Mouse (Mus musculus): Measurements from ENCODE around the gene Grid2. TPM values are rescaled to one million over a fixed set of nuclear protein-coding genes. Genes with fewer than 3 reads are reported as not detected.

Gene Grid2
- polyA plus RNA-seq, 1 experiment from 2014 or later: 0.38 TPM

- Histone ChIP-seq H3K4me1 (replicated peaks; ENCODE audit: control insufficient read depth, insufficient read depth) (no peaks in the 10 kb centered on the region), H3K9ac (ENCODE audit: low read length) (no peak overlapping the region), H3K36me3 (ENCODE audit: control insufficient read depth, insufficient read depth, low read length) (no peaks in the 10 kb centered on the region), H3K9me3 (ENCODE audit: control insufficient read depth, low read length) (no peaks in the 10 kb centered on the region), H3K27me3 (ENCODE audit: control insufficient read depth, insufficient read depth, low read length) (no peaks in the 10 kb centered on the region), H3K4me3 (ENCODE audit: low read depth, low read length) (no peak overlapping the region), H3K27ac (replicated peaks) (no peak overlapping the region), H3K4me2 (replicated peaks; ENCODE audit: low read depth) (no peak overlapping the region)
- no peak for TF ChIP-seq EP300 (optimal IDR thresholded peaks at IDR 0.05)
- TF ChIP-seq CTCF (IDR thresholded peaks at IDR 0.05; ENCODE audit: low read depth): no peak
- no peak for ATAC-seq (ENCODE audit: low FRiP score, low TSS enrichment)
- DNase-seq (ENCODE audit: low spot score): no peak
- 60% methylated on average over 8 of the region's 8 CpGs for WGBS
These were observed 1361.9 kb downstream of the Grid2 start for GRCm38 (mm10) chr6:64617417-64618135.

- TF ChIP-seq EP300 (optimal IDR thresholded peaks at IDR 0.05) (no peak), CTCF (IDR thresholded peaks at IDR 0.05; ENCODE audit: low read depth) (no peak)
- Histone ChIP-seq H3K4me3 (ENCODE audit: low read depth, low read length) (no peak overlapping the region), H3K4me2 (replicated peaks; ENCODE audit: low read depth) (no peak overlapping the region), H3K4me1 (replicated peaks; ENCODE audit: control insufficient read depth, insufficient read depth) (no peaks in the 10 kb centered on the region), H3K27ac (replicated peaks) (no peak overlapping the region), H3K36me3 (ENCODE audit: control insufficient read depth, insufficient read depth, low read length) (no peaks in the 10 kb centered on the region), H3K27me3 (ENCODE audit: control insufficient read depth, insufficient read depth, low read length) (no peaks in the 10 kb centered on the region), H3K9ac (ENCODE audit: low read length) (no peak overlapping the region), H3K9me3 (ENCODE audit: control insufficient read depth, low read length) (no peaks in the 10 kb centered on the region)
- 41% methylated on average over 3 of the region's 3 CpGs for WGBS
- DNase-seq (ENCODE audit: low spot score) (no peak), ATAC-seq (ENCODE audit: low FRiP score, low TSS enrichment) (no peak)
These were observed 1367.7 kb downstream of the Grid2 start for GRCm38 (mm10) chr6:64623404-64623803.

GRCm38 (mm10) chr6:64647661-64648060, 1392.0 kb downstream of the Grid2 start:
- no peaks in the 10 kb centered on the region for H3K36me3 ChIP-seq (ENCODE audit: control insufficient read depth, insufficient read depth, low read length)
- H3K27me3 ChIP-seq (ENCODE audit: control insufficient read depth, insufficient read depth, low read length): no peaks in the 10 kb centered on the region
- no peak overlapping the region for H3K4me3 ChIP-seq (ENCODE audit: low read depth, low read length)
- H3K4me2 ChIP-seq (replicated peaks; ENCODE audit: low read depth): no peak overlapping the region
- TF ChIP-seq CTCF (IDR thresholded peaks at IDR 0.05; ENCODE audit: low read depth) (no peak), EP300 (optimal IDR thresholded peaks at IDR 0.05) (no peak)
- no peaks in the 10 kb centered on the region for H3K4me1 ChIP-seq (replicated peaks; ENCODE audit: control insufficient read depth, insufficient read depth)
- H3K9ac ChIP-seq (ENCODE audit: low read length): no peak overlapping the region
- DNase-seq (ENCODE audit: low spot score) (no peak), ATAC-seq (ENCODE audit: low FRiP score, low TSS enrichment) (no peak)
- H3K9me3 ChIP-seq (ENCODE audit: control insufficient read depth, low read length): no peaks in the 10 kb centered on the region
- no peak overlapping the region for H3K27ac ChIP-seq (replicated peaks)

GRCm38 (mm10) chr6:64648196-64648595, 1392.5 kb downstream of the Grid2 start:
- Histone ChIP-seq H3K4me2 (replicated peaks; ENCODE audit: low read depth) (no peak overlapping the region), H3K9me3 (ENCODE audit: control insufficient read depth, low read length) (no peaks in the 10 kb centered on the region), H3K4me1 (replicated peaks; ENCODE audit: control insufficient read depth, insufficient read depth) (no peaks in the 10 kb centered on the region), H3K4me3 (ENCODE audit: low read depth, low read length) (no peak overlapping the region), H3K9ac (ENCODE audit: low read length) (no peak overlapping the region), H3K27ac (replicated peaks) (no peak overlapping the region), H3K27me3 (ENCODE audit: control insufficient read depth, insufficient read depth, low read length) (no peaks in the 10 kb centered on the region), H3K36me3 (ENCODE audit: control insufficient read depth, insufficient read depth, low read length) (no peaks in the 10 kb centered on the region)
- no peak for ATAC-seq (ENCODE audit: low FRiP score, low TSS enrichment)
- 60% methylated on average over 8 of the region's 8 CpGs for WGBS
- TF ChIP-seq EP300 (optimal IDR thresholded peaks at IDR 0.05) (no peak), CTCF (IDR thresholded peaks at IDR 0.05; ENCODE audit: low read depth) (no peak)
- no peak for DNase-seq (ENCODE audit: low spot score)

- ATAC-seq (ENCODE audit: low FRiP score, low TSS enrichment) (peak; percentile 76), DNase-seq (ENCODE audit: low spot score) (peak; percentile 53)
- TF ChIP-seq EP300 (optimal IDR thresholded peaks at IDR 0.05) (no peak), CTCF (IDR thresholded peaks at IDR 0.05; ENCODE audit: low read depth) (peak; percentile 95)
- Histone ChIP-seq H3K4me3 (ENCODE audit: low read depth, low read length) (peak overlapping the region; percentile 31), H3K9me3 (ENCODE audit: control insufficient read depth, low read length) (no peaks in the 10 kb centered on the region), H3K4me2 (replicated peaks; ENCODE audit: low read depth) (peak overlapping the region; percentile 60), H3K9ac (ENCODE audit: low read length) (no peak overlapping the region), H3K4me1 (replicated peaks; ENCODE audit: control insufficient read depth, insufficient read depth) (no peaks in the 10 kb centered on the region), H3K27me3 (ENCODE audit: control insufficient read depth, insufficient read depth, low read length) (no peaks in the 10 kb centered on the region), H3K36me3 (ENCODE audit: control insufficient read depth, insufficient read depth, low read length) (no peaks in the 10 kb centered on the region), H3K27ac (replicated peaks) (no peak overlapping the region)
- 5% methylated on average over 20 of the region's 20 CpGs for WGBS
These were observed 1393.9 kb downstream of the Grid2 start for GRCm38 (mm10) chr6:64649296-64650226.

- Histone ChIP-seq H3K4me2 (replicated peaks; ENCODE audit: low read depth) (no peak overlapping the region), H3K4me3 (ENCODE audit: low read depth, low read length) (no peak overlapping the region), H3K36me3 (ENCODE audit: control insufficient read depth, insufficient read depth, low read length) (no peaks in the 10 kb centered on the region), H3K27me3 (ENCODE audit: control insufficient read depth, insufficient read depth, low read length) (no peaks in the 10 kb centered on the region), H3K27ac (replicated peaks) (no peak overlapping the region), H3K4me1 (replicated peaks; ENCODE audit: control insufficient read depth, insufficient read depth) (no peaks in the 10 kb centered on the region), H3K9ac (ENCODE audit: low read length) (no peak overlapping the region), H3K9me3 (ENCODE audit: control insufficient read depth, low read length) (no peaks in the 10 kb centered on the region)
- 29% methylated on average over 7 of the region's 7 CpGs for WGBS
- ATAC-seq (ENCODE audit: low FRiP score, low TSS enrichment): no peak
- TF ChIP-seq CTCF (IDR thresholded peaks at IDR 0.05; ENCODE audit: low read depth): no peak
- no peak for DNase-seq (ENCODE audit: low spot score)
These were observed 1395.1 kb downstream of the Grid2 start for GRCm38 (mm10) chr6:64650765-64651164.

Data from stomach, postnatal 0 days (tissue).